Mouse (Mus musculus): Measurements from ENCODE around the gene Grin3b.

DNA sequence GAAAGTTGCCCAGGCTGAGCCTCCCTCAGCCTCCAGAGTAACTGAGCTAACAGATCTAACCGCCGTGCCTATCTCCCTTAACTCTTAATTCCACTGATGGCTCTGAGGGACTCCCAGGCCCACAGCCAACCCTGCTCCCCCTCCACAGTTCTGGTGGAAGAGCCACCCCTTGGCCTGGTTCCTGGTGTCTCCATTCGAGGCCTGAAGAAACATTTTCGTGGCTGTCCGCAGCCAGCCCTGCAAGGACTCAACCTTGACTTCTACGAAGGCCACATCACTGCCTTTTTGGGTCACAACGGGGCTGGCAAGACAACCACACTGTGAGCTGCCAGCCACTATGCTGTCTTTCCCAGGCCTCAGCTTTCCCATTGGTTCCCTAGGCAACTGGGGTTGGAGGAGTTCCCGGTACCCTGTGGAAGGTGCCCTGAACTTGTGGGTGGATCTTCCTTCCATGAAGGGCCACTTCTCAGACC is 33.8 kb downstream of the Grin3b start:
- no peak for TF ChIP-seq CTCF (IDR thresholded peaks at IDR 0.05; ENCODE audit: low read depth)
- TF ChIP-seq EP300 (IDR thresholded peaks at IDR 0.05; ENCODE audit: low read depth) = no peak

Data from liver, embryonic 14.5 days (tissue).